Mouse (Mus musculus) kidney, adult 9 months (tissue): ENCODE results near the gene Dpyd.
A peak's percentile ranks its signal among the peaks of the same experiment; 100 is the strongest.

Source experiments
- DNase-seq: peaks from one replicate; pipeline ENCODE4 v3.0.0; 2022

The Dpyd gene

DNA sequence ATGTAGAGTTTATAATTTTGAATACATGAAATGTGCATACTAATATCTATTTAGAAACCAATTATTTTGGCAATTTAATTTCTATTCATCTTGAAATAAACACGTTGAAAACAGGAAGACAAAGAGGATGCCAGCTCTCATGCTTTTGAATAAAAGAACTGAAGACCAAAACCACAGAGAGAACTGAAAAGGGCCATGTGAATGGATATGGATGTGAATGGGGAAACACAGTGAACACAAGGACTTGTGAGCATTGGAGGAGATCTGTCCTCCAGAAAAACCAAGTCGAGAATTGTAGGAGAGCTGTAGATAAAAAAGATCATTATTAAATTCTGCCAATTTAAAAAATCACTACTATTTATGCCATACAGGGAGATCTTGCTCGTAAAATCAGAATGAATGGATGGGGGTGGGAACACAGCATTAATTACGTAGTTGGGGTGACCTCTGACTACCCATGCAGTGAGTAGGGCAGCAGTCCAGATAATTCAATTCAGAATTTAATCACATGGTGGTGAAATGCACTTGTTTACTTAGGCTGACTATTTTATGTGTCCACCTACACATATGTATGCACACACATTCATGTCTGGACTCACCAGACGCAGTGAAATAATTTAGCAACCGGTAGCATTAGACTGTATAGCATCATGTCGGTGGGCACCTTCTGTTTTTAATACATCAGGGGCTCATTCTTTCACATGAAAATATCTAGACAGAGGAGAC lies 114.3 kb downstream of the Dpyd start:
- DNase-seq: no peak

DNA sequence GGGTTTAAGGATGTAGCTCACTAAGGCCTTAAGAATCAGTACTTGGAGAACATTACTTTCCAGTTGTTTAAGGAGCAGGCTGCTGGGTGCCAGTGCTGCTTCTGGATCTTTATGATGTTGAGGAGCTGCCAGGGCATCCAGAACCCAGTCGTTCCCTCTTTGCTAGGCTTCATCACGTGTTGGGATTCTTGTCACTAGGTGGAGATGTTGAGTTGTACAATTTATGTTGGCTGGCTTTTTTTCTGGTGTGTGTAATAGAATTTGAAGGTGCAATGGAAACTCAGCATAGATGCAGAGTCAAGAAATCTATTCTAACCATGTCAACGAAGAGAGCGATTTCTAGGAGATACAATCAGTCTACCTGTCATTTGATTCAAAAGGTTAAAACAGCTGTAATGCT lies 118.9 kb downstream of the Dpyd start:
- DNase-seq: peak; percentile 31

DNA sequence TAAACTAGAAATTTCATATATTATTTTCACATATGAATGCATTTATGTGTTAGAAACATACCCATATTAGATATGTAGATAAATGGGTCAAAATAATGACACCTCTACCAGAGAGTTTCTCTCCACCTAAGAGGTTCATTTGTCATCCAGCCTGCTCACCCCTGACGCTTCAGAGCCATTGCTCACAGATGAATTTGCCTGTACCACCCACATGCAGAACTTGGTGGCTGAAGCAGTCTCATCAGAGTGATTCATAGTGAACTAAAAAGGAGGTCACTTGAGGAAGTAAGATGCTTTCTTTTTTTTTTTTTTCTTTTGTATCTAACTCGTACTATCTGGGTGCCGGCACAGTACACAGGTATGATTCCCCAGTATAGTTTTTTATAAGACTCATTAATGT lies 188.3 kb downstream of the Dpyd start:
- no peak for DNase-seq

DNA sequence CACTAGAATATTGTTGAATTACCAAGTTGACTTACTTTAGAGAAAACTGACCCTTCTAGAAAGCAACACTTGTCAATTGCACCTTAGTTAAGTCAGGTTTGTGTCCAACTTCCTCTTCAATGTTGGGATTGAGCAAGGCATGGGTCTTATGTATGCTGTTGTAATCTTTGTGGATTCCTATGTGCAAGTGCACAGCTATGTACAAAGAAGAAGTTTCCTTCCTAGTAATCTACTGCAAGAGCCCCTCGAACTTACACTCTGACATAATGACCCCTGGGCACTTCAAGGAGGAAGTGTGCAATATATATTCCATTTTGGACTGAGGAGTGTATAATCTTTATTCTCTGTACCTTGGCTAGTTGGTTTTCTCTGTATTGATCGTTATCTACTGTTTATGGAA lies 191.7 kb downstream of the Dpyd start:
- DNase-seq: no peak

DNA sequence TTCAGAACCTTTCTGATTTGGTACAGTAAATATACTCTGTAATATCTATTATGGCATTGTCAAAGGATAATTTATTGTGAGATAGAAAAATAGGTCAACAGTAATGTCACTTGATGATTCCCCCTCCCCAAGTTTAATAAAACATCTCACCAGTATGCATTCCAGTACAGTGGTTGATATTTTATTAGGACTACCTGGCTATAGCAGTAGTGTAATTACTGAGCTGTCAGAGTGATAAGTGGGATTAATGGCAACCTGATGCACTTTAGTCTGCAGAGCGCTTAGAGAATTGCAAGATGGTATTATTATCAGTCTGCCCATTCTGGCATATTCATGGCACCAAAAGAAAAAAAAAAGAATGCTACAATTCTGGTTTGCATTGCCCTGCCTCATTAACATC lies 194.2 kb downstream of the Dpyd start:
- DNase-seq: no peak

DNA sequence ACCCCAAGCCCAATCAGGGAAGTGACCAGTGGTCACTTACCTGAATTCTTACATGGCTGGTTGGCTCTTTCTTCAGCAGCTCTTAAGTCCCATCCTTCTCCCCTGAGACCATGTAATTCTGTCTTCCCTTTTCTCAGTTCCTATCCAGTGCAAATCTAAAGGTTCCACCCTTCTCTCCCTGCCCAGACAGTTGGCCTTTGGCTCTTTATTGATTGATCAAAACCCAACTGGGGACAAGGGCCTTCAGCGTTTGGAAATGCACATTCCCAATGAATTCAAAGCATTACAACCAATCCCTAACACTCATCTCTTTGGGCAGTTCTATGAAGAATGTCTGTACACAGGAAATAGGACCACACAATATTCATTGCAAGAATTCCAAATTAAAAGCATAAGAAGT lies 251.0 kb downstream of the Dpyd start:
- no peak for DNase-seq

DNA sequence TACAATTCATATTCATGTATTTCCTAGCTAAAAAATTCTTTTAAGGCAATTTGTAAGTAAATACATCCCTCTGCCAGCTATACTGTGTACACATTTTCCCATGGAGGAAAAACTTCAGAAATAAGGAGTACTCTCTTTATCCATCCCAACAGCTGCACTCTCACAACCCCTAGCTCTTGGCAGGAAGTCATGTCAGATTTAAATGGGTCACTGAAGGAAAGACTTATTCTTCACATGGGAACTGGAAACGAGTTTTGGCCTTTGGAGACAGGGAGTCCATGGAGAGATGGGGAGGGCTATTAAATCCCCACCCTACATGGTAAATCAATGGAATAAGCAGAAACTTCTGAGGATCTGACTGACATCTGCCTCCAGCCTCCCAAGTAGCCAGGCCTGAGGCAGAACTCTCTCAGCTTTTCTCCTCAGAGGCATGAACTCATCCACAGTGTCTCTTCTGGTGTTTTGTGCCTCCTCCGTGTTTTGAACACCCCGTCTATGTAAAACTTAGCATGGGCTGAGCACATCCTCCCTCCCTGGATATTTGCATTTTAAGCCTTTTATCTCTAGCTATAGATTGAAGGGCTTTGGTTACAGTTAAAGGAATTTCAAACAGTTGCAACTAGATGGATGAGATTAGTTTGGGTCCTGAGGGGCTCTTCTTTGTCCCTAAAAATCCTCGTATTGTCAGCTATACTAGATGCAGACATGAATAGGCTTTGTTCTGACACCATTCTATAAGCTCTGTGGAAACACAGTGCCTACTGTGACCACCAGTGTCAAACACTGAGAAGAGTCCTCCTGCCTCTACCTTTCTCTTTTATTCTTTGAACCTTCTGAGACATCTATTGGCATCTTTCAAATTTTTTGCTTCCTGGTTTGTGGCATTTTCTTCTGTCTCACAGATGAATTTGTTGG lies 288.9 kb downstream of the Dpyd start:
- DNase-seq: no peak

DNA sequence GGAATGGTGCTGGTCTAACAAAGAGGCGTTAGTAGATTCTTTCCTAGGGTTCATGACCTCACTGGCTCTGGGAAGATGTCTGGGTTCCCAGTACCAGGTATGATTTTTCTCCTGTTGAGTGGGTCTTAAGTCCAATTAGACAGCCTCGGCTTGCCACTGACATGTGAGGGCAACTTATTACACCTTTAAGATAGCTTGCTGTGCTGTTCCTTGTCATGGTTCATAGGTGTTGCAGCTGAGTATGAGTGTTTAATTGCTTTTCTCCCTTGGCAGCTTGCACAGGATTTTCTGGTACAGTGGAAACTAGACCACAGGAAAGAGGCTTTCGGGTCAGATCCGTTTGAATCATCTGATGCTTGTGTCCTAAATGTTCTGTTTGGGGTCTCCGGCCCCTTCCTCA lies 290.8 kb downstream of the Dpyd start:
- peak; percentile 64 for DNase-seq

DNA sequence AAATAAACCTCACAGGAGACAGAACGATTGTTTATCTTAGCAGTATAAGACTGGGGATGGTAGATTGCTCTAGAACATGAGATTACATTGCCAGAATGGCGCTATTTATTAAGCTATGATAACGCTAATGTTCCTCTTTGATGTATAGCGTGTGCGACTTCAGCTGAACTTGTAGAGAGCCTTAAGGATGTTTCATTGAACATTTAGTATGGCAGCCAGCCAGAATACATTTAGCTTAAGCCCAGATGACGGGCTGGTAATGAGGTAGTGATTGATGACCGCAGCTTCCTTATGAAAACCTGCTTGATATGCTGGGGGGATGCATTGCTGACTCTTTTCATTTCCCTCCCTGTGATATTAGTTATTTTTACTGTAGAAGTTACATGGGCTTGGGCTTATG lies 293.5 kb downstream of the Dpyd start:
- no peak for DNase-seq

DNA sequence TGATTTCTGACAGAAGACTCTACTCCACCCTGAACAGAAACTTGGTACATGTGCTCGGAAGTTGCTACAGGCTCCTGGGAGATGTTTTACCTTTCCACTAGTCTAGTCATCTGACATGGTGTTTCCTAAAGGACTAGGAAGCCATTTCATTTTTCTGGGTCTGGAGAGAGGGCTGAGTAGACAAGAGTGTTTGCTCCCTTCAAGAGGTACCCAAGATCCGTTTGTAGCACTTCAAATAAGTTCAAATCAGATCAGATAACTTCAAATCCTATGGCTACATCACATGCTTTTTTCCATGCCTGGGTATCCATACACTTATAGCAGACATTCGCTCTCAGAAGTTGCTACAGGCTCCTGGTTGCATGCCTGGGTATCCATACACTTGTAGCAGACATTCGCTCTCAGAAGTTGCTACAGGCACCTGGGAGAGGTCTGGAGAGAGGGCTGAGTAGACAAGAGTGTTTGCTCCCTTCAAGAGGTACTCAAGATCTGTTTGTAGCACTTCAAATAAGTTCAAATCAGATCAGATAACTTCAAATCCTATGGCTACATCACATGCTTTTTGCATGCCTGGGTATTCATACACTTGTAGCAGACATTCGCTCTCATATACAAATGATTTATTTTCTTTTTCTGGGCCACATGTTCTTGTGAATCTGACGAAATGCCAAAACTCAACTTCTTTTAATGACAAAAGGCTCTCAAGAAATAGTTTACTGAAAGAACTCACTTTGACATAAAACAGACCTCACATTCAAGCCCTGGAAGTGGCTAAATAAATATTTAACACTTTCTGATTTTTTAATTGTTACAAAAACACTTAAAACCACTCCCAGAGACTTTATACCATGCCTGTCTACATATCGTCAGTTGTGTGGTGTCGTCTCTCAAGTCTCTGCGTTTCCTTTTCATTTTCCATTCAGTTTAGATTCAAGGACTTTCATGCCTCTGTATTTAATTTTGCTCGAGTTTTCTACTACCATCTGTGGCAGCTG lies 307.5 kb downstream of the Dpyd start:
- no peak for DNase-seq

DNA sequence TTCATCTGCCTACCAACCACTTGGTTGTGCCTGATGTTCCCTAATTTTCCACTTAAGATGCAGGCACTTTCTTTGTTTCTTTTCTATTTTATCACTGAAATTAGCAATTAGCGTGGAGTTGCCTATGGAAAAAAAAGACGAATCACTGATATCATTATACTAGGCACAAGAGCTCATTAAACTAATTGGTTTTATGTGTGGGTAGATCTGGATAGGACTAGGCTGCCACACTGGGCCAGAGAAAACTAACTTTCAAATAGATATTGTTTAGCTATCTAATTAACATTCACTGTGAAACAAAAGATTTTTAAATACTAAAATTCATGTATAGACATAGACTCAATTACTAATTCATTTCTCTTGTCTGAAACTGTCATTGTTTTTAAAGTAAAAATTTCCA lies 313.9 kb downstream of the Dpyd start:
- DNase-seq: no peak

DNA sequence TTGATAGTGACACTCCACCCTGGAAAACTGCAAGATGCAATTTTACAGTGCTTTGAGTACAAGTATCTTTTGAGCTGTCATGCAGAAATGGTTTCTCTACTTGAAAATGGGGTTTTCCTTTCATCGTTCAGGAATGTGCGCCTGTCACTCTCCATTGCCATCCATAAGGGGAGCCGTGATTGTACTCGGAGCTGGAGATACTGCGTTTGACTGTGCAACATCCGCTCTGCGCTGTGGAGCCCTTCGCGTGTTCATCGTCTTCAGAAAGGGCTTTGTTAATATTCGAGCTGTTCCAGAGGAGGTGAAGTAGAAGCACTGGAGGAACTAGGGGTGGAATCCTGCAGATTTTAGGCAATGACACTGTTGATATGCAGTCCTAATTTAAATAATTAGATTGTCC lies 337.1 kb downstream of the Dpyd start:
- no peak for DNase-seq

DNA sequence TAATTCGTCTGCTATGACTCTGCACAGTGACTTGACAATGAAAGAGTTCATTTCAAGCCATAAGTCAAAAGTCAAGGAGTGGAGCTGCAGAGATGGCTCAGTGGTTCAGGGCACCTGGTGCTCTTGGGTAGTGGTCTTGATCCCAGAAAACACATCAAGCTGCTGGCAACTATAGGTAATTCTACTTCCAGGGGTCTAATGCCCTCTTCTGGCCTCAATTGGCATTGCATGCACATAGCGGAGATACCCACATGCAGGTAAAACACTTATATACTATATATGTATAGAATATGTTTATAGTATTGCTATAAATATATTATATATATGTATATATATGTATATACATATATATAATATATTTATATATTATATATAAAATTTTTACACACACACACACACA lies 429.4 kb downstream of the Dpyd start:
- DNase-seq: no peak

DNA sequence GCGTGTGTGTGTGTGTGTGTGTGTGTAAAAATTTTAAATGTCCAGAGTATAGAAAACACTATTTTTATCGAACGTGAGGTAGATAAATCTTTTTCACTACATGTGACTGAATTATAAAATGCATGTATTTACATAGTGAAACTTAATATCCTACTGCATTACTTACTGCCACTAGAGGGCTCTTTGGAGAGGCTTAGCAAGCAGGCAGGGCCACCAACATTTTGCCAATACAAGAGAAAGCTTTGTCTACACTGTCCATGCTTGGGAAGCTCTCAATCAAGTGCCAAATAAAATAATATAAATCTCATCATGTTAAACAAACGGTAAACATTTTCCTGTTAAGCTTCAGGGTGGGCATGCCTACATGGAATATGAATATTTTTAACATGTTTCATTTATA lies 429.9 kb downstream of the Dpyd start:
- DNase-seq: peak; percentile 5

DNA sequence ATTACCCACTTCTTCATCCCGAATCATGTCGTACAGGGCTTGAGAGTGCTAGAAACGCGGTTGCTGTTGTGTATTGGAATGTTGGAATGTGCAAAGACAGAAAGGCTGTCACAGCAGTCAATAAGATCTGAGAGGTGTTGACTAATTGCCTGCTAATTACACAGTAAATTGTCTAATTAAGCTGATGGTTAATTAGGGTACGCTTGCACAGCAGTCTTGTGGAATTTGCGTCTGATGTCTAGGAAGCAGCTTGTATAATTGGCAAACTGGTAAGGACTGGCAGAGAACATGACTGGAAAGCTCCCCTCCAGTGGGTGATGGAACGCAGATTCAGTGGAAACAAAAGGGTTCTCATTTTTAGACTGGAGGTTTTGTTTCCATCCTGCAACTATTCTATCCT lies 459.3 kb downstream of the Dpyd start:
- no peak for DNase-seq

DNA sequence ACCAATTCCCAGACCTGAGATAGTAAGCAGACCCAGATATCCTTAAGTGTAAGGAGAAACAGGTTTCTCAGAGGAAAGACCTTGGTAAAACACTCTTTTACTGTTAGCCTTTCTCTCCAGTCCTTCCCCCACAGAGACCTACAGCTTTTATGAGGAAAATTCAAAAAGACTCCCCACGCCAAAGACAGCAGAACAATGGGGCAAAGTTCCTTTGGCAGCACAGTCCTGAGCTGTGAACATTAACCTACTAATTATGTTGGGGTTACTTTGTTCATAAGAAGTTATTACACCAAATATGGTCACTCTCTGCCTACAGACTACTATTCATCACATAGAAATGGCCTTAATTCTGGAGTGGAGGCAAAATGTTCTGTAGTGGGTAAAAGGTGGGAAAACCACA lies 480.7 kb downstream of the Dpyd start:
- peak; percentile 77 for DNase-seq

DNA sequence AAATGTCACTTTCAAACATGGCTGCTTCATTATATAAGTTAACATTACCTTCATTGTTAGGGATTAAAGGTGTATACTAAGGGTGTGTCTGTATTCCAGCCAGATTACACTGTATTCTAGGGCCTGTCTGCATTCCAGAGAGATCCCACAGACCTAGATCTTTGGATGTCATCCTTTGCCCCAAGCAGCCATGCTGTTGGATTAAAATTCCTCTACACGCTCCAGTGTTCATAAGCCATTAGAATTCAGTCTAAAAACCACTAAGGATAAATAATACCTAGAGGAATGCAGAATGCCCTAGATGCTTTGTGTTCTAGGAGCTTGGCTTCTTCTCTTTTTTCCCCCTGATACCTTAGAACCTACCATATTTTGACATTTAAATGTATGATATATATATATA lies 494.2 kb downstream of the Dpyd start:
- DNase-seq: no peak

DNA sequence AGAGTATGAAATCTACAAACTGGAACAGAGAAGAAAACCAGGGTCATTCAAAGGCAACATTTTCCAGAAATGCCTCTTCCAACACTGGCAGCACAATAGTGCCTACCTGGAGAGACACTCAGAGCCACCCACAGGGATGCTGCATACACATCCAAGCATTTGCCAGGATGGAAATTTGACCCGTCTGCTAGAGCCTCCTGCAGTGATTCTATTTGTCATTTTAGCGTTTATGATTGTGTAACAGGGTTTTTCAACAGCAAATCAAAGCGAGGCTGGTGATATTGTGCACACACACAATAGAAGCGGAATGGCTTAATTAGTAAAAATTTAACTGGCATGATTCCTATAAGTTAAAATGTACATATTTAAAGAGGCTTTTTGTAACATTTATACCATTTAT lies 501.3 kb downstream of the Dpyd start:
- no peak for DNase-seq

DNA sequence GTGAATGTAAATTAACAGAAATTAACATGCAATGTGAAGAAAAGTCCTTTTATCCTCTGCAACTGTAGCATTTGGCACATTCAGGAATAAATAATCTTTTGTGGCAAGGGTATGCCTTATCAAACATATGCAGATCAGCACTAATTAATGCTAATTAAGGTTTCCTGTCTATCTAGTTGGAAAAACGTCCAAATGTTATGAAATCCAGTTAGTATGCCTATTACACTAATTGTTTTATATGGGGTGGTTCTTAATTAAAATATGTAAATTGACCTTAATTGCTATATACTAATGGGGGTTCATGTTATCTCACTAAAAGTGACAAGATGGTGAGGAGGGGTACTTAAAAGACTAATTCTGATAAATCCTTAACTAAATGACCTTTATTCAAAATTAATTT lies 501.7 kb downstream of the Dpyd start:
- no peak for DNase-seq

DNA sequence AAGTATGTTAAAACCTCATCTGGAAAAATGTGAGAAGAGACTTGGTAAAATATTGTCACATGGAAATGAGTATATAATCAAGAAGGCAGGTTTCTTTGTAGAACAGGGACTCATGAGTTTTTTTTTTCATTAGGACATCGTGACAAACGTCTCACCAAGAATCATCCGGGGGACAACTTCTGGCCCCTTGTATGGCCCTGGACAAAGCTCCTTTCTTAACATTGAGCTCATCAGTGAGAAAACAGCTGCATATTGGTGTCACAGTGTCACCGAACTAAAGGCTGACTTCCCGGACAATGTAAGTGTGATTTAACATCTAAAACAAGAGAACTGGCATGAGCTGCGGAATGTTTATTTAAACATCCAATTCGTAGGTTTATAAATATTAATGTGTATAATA lies 502.8 kb downstream of the Dpyd start:
- DNase-seq: no peak

DNA sequence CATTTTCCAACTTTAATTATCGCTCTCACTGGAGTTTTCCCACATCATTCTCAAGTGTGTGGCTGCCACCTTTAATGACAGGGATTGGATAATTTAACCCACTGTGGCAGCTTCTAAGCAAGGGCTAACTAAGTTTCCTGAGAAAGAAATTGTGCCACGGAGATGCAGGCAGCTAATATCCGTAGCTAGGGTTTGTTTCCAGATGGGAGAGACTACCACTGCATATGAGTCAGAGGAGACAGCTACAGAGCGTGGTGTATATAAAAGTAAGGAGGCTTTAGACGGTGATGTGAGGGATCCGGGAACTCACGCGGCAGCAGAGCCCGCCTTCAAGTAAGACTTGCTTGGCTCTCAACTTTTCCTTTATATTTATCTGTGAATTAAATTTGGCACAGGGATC lies 505.3 kb downstream of the Dpyd start:
- no peak for DNase-seq

DNA sequence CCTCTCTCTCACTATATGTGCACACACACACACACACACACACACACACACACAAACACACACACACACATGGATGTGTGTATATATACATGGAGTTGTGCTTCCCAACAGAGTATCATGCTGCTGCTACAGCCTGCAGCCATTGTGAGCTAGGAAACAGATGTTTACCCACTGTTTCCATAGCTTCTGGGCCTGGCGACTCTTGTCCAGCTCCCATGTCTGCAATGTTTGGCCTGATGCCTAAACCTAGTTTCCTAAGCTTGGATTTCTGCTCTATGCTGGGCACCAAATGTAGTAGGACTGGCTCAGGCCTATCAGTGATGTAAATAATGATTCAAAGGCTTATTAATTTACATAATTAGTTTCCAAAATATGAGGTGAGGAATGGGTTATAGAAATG lies 524.7 kb downstream of the Dpyd start:
- DNase-seq: no peak

DNA sequence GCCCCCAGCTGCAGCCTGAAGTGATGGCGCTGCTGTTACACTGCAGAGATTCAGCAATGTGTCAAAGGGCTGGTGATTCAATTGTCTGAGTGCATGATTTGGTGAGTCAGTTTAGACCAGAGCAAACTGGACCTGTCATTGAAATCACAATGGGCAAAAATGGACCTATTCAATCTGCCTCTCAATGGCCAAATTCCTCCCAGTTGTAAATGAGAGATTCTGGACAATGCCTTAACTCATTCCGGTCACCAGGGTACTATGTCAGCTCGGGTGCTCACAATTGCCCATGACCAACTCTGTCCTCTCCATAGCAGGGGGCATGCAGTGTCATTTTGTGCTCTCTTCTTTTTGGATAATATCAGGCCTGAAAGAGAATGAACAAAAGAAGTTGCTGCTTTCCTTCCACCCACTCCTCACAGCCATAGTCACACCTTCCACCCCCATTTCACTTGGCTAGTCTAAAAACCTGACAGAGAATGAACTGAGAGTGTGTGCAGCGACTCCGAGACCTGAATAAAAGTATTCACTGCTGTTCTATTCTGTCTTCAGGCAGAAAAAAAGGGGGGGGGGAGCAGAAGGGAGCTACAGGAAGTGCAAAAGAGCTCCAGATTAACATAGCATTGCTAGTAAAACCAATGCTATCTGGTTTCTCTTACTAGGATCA lies 533.4 kb downstream of the Dpyd start:
- DNase-seq: no peak
